Mouse (Mus musculus): ENCODE results near the gene Ensa. TPM values are rescaled to one million over a fixed set of nuclear protein-coding genes. Genes with fewer than 3 reads are reported as not detected.
"Not testable (repeated sequence)": the region's sequence is repeated elsewhere in the genome, so short reads cannot be mapped to it uniquely, and the experiment has no call there.

The Ensa gene
- total RNA-seq, 2 experiments from 2014 or later = 67.8 to 68.1 TPM

DNA sequence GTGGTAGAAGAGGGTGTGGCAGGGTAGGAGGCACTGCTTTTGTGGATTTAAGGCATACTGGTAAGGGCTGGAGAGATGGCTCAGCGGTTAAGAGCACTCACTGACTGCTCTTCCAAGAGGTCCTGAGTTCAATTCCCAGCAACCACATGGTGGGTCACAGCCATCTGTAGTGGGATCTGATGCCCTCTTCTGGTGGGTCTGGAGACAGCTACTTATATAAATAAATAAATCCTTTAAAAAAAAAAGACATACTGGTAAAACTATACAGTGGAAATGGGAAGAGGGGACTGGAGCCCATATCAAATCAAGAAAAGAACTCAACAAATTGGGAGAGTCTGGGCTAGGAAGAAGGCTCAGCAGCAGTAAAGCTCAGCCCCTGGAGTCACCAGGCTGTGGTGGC lies 14.9 kb downstream of the Ensa start:
- no peak for DNase-seq

DNA sequence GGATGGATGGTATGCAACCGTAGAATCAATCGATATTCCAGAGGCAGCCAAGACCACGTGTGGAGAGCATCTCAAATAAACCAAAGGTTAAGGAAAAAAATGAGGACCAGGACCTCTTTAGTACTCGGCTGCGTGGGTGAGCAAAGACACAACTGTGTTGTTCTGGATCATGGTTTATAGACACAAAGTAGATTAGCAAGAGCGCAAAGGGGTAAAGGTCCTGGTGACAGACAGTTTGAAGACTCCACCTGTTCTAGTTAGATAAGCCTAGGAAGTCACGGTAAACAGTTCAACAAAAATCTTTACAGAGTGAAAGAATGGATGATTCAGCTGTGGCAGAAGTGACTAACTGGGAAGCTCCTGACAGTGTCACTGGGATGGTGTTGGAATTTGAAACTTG lies 18.3 kb downstream of the Ensa start:
- DNase-seq = no peak

DNA sequence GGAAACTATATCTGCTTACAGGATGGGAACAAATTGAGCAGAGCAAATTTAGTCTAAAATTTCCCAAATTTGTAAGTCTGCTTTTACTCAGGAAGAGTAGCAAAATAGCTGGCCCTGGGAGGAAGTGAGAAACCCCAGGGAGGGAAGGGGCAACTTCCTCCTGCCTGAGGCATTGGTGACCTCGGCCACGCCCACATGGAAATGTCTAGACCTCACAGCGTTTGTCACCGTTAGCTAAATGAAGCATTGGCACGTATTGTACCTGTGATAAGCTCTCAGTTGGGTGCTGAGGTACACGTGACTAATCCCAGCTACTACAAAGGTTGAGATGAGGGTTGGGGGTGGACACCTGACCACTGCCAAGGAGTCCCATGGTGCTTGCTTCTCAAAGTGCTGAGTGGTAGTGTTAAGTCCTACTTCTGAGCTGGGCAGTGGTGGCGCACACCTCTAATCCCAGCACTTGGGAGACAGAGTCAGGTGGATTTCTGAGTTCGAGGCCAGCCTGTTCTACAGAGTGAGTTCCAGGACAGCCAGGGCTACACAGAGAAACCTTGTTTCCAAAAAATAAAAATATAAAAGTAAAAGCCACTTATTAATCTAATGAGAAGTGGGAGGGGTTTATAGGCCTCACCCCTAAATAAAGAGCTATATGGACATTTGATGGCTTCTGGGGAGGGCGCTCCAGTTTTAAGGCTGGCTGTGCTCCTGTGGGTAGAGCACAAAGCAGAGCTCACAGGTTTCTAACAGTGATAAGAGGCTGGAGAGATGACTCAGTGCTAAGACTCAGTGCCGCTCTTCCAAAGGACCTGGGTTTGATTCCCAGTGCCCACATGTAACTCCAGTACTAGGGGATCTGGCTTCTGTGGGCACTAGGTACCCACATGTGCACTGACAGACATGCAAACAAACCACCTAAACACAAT lies 20.8 kb downstream of the Ensa start:
- DNase-seq = no peak

DNA sequence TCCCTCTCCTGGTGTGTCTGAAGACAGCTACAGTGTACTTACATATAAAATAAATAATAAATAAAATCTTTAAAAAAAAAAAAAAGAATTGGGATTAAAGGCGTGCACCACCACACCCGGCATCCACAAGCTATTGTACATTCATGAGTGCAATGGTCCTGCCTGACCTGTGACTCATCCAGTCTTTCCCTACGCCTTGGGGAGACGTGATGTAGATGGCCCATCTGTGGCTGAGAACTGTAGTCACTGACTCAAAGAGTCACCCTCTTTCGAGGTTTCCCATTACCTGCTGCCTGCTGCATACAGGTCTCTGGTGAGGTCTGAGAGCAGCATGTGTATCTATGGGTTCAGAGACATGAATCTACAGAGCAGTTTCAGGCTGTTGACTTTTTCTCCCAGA lies 23.2 kb downstream of the Ensa start:
- no peak for DNase-seq

- DNase-seq = peak; percentile 50
Observed at GRCm38 (mm10) chr3:95650276-95651032, 25.7 kb downstream of the Ensa start.

- DNase-seq = no peak
Observed at GRCm38 (mm10) chr3:95651033-95651373, 26.2 kb downstream of the Ensa start.

DNA sequence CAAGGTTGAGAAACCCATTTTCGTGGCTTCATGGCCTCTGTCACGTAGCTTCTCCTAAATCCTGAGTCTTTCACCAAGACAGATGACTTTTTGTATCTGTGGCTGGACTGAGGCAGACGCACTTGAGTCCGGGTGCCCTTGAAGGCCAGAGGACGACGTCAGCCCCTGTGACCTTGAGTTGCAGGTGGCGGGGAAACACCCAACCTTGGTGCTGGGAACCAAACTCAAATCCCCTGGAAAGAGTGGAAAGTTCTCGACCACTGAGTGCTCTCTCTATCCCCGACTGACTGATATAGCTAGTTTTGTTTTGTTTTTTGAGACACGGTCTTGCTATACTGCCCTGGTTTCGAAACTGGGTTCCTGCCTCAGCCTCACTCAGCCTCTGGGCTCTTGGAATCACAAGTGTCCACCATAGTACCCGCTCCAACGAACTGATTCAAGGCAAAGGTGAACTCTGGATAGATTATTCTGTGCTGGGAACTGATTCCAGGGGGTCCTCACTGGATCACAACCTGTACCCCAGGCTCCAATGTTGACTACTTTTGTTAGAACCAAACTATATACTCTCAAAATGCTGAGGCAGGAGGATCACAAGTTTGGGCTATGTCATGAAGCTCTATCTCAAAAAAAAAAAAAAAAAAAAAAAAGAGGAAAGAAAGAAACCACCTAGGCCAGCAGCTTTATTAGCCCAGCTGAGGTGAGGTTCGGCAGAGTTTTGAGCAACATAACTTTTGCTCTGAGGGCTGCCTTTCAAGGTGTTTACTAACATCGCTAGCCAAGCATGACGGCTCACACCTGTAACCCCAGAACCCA lies 26.8 kb downstream of the Ensa start:
- DNase-seq = peak; percentile 41

DNA sequence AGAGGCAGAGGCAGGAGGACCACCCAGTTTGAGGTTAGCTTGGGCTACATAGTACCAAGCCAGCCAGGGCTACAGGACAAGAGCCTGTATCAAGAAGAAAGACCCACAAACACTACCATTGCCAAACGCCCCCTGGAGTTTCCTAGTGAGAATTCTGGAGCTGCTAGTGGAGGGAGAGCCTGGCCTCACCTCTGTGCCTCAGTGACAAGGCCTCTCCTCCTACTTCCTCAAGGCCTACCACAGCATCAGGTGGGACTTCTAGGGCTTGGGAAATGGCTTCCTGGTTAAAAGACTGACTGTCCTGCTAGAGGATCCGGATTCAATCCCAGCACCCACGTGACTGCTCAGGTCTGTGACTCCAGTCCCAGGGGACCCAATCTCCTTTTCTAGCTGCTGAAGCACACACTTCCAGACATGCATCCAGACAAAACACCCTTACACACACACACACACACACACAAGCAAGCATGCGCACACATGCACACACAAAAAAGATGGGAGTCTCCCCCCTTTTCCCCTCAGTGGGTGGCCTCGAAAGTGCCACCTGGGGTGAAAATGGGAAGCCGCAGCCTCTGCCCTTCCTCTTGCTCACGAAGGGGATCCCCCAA lies 27.5 kb downstream of the Ensa start:
- DNase-seq = no peak

DNA sequence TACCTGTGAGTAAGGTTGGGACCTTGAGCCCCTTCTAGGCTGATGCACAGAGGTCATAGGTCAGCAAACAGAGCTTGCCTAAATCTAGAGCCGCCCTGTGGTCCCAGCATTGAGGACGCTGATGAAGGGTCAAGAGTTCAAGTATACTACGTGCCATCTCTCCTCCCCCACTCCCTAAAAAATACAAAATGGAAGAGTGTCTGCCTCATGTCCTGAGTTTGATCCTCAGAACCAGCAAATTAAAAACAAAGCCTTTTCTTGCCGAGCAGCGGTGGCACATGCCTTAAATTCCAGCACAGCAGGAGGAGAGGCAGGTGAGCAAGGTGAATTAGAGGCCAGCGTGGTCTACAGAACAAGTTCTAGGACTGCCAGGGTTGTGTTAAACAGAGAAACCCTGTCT lies 28.1 kb downstream of the Ensa start:
- DNase-seq = no peak

GRCm38 (mm10) chr3:95653473-95654034 lies 28.8 kb downstream of the Ensa start:
- no peak for DNase-seq

- DNase-seq = not testable (repeated sequence)
Observed at GRCm38 (mm10) chr3:95654371-95654770, 29.6 kb downstream of the Ensa start.

GRCm38 (mm10) chr3:95655437-95655836 lies 30.6 kb downstream of the Ensa start:
- DNase-seq = no peak

DNA sequence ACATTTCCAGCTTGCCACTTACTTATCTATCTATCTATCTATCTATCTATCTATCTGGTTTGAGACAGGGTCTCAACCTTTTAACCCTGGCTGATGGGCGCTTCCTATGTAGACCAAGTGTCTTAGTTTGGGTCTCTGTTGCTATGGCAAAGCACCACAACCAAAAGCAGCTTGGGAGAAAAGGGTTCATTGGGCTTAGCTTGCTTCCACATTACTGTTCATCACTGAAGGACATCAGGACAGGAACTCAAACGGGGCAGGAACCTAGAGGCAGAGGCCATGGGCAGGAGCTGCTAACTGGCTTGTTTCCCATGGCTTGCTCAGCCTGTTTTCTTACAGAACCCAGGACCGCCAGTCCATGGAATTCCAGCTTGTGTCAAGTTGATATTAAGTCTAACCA lies 32.3 kb downstream of the Ensa start:
- no peak for DNase-seq

DNA sequence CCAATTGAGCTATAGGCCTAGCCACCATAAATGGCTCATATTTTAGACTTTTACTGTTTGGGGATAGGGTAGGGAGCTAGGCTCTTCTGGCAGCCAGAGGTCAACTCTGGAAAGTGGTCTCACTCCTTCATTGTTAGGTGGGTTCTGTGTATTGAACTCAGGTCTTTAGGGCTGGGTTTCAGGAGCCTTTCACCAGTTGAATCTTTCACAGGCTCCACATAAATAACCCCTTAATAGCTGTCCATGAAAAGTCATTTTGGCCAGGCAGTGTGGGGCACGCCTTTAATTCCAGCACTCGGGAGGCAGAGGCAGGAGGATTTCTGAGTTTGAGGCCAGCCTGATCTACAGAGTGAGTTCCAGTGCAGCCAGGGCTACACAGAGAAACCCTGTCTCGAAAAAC lies 32.9 kb downstream of the Ensa start:
- no peak for DNase-seq

DNA sequence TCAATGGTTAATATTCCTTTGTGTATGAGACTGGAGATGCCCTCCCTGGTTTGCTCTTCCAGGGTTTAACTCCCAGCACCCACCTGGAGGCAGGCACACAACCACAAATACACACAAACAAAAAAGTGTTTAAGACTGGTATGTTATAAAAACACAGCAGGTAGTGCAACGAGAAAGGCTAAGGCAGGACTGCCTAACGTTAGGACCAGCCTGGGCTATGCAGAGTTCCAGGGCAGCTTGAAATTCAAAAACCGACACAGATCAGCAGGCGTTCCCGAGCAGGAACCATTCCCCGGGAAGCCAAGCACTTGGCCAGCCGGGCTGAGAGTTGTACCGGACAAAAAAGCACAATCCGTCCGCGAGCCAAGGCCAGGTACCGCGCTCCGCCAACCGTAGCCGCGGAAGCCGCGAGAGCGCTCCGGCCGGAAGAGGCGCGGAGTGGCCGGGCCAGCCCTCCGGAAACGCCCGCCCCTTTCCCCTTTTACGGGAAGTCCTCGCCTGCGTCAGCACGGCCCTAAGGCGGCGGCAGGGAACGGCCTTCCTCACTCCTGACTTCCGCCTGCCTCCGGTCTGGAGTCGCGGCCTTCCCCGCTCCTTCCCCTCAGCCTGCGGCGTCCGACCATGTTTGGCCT lies 33.6 kb downstream of the Ensa start, which contains the start of gene Mcl1:
TSS of gene Mcl1 (plus strand) at position 553 of the 632 bp plus-strand sequence.
- DNase-seq = peak; percentile 98

DNA sequence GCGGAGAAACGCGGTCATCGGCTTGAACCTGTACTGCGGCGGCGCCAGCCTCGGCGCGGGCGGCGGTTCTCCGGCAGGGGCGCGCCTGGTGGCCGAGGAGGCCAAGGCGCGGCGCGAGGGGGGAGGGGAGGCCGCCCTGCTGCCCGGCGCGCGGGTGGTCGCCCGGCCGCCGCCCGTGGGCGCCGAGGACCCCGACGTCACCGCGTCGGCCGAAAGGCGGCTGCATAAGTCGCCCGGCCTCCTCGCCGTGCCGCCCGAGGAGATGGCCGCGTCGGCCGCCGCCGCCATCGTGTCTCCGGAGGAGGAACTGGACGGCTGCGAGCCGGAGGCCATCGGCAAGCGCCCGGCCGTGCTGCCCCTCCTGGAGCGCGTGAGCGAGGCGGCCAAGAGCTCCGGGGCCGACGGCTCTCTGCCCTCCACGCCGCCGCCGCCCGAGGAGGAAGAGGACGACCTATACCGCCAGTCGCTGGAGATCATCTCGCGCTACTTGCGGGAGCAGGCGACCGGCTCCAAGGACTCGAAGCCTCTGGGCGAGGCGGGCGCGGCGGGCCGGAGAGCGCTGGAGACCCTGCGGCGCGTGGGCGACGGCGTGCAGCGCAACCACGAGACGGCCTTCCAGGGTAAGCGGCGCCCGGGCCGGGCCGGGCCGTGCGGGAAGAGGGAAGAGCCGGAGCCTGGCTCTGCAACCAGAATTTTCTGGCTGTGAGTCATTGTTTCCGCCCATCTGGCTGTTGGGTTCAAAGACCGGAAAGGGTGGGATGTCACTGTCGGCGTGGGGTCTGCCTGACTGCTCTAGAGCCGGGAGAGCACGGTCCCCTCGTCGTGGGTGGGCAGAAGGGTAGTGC lies 34.3 kb downstream of the Ensa start:
- DNase-seq = peak; percentile 81

DNA sequence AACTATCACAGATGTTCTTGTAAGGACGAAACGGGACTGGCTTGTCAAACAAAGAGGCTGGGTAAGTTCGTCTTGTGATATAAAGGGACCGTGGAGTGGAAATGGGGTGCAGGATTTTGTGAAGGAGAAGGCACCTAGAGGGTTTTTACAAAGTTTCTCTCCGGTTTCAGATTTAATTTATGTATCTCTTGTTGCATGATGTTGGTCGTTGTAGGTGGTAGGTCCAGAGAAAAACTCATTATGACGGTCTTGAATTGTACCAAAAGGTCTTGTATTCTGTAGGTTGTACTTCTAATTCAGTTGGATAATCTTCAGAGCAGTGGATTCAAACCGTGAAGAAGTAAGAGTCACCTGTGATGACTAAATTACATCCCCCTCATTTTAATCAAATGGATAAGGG lies 35.2 kb downstream of the Ensa start:
- no peak for DNase-seq

- no peak for DNase-seq
Observed at GRCm38 (mm10) chr3:95660788-95661478, 36.1 kb downstream of the Ensa start.

- DNase-seq = no peak
Observed at GRCm38 (mm10) chr3:95661945-95662715, 37.3 kb downstream of the Ensa start.
